Mouse (Mus musculus) forelimb bud, embryonic 11.5 days (tissue): ENCODE results near the gene Mycbpap.

Experiments used
- DNase-seq: peaks from one replicate; pipeline ENCODE4 v3.0.0-alpha.2; 2012; ENCODE audit warnings: low read depth, low spot score

Gene Mycbpap

DNA sequence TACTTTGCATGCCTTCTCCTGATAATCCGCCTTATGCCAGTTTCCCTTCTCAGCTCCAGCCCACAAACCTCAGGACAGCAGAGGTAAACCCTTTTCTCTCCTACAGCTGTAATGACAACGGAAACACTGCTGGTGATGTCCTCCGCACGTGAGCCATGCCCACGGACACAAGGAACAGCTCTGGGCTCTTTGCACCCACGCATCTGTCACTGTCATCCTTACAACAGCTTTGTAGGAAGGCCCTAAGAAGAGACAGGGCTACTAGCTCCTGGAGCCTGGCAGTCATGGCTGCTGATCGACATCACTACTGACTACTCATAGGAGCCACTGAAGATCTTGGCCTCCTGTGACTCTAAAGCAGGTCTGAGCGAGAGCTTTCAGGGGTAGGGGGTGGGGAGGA lies 11.6 kb upstream of the Mycbpap start:
- no peak for DNase-seq

DNA sequence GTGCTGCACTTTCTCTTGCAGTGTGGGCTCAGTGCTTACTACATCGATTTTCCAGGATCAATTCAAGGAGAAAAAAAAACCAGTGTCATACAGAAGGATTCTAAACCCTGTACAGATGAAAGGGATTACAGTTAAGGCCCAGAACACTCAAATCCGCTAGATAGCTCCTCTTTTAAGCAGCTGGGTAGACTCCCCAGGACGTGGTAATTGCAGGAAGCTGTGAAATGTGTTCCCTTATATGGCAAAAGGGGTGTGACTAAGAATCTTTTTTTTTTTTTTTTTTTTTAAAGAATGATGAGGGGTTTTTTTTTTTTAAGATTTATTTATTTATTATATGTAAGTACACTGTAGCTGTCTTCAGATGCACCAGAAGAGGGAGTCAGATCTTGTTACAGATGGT lies 7.3 kb upstream of the Mycbpap start:
- DNase-seq, result no peak

DNA sequence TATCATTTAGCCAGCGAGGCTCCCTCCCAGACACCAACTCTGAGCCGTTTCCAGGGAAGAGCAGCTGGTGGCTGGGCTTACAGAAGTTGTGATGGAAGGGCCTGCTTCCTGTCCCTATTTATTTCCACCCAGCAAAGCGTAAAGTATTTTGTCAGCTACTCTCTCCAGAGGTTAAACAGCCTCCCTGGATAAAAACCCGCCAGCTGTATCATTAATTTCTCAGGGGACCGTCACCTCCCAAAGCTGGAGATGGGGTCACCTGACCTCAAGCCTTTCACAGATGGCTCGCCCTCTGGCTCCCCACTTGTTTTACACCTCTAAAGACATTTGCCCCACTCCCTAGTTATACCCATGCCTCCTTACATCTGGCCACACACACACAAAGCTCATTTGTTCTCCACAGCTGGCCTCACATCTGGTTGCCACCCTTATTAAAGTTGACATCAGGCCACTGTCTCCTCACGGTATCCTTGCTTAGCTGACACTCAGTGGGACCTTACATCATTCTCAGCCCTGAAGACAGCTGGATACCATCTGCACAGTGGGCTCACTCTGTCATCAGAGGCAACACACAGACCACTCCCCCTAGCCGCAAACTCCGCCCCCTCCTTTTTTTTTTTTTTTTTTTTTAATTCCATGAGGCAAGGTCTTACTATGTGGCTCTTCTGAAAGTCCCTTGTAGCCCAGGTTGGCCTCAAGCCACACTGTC lies 4.8 kb upstream of the Mycbpap start:
- DNase-seq, result peak; percentile 78

DNA sequence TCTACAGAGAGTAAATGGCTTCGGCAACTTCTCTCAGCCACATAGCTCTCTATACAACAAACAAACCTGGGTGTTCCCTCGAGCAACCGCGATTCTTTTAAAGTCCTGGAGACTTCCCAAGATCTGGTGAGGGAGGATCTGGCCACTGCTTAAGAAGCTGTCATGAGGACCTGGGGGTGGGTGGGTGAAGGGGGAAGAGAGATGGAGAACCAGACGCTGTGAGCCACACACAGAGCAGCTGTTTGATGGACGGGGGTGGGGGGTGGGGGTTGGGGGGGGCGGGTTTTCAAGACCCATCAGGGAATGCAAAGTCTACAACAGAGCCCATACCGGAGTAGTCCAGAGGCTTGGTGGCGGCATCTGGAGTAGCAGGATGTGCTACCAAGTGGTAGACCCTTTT lies 8.1 kb downstream of the Mycbpap start:
- DNase-seq, result no peak

DNA sequence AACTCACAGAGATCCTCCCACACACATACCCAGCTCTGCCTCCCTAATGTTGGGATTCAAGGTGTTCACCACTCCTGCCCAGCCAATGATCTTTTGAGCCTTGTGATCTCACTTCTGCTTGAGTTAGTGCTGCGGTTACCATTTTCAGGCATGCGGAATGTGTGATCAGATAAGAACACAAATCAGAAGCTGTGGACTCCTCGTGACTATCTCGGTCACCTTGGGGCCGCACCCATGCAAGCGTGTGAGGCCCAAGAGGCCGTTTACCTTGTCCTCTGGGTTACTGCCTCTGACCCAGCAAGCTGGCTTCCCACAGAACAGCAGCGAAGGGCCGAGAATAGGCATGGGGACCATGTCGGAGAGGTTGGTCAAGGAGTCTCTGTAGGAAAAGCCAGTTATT lies 12.6 kb downstream of the Mycbpap start:
- DNase-seq, result no peak

DNA sequence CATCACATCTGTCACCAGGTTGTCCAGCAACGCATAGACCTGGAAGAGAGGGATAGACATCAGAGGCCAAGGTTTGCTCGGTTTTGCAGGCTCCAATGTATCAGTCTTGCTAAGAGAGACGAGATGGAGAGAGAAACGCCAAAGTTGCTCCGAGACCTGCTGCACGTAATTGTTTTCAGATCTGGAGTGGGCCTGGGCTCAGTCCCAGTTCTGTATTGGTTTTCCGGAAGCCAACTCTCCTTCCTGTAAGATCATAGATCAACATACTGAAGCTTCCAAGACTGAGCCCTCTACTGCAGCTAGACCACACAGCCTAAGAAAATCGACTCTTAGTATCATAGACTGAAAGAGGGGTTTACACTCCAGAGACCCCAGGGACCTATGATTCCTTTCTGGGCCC lies 20.1 kb downstream of the Mycbpap start:
- DNase-seq, result no peak

DNA sequence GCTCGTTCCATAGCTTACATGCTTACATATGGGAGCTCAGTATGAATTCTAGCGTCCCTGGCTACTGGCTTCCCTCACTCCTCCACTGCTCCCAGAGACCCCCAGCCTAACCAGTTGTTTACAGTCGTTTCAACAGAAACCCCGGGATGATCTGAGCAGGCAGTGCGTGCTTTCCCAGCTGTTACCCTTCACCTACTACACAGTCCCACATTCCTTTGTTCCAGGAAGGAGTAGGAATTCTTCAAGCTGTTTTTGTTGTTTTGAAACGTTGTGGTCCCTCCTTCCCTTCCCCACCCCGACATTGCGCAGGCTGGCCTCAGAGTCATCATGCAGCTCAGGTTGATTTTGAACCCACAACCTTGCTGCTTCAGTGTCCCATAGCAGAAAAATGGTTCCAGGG lies 21.2 kb downstream of the Mycbpap start:
- no peak for DNase-seq

DNA sequence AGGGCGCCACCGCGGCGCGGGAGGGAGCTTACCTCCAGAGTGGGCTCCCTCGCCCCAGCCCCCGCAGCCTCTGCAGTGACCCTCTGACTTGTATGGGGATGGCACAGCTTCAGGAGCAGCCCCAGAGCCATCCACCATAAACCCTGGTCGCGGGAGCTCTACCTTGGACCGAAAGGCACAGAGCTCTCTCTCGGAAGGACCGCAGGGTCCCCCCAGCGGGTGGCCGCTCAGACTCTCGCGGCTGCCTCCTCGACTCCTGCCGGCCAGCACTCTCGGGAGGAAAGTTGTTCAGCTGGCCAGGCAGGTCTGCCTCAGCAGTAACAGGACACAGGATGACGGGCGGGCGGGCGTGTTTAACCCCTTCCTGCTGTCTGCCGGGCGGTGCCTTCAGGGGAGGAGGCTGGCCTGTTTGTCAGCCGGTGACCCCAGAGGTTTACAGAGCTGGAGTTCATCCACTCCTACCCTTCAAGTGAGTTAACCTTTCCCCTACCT lies 21.8 kb downstream of the Mycbpap start, which contains the start of gene Epn3:
TSS of gene Epn3 (minus strand) at position 314 of the 492 bp plus-strand sequence.
- DNase-seq, result peak; percentile 53

DNA sequence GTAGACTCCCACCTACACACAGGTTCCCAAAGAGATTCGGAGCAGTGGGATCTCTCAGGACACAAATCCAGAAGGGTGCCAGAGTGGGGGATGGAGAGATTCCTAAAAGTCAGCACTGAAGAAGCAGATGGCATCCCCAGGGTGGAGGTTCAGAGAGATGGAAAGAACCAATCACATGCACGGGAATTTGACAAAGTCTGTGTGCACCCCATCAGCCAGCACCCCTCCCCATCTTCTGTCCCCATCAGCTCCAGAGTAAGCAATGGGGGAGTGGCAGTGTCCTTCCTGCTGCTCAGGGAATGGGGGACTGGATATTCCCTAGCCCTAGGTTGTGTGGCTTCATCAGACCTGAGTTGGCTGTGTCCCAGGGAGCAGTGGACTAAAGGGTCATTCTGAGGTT lies 22.5 kb downstream of the Mycbpap start:
- no peak for DNase-seq

DNA sequence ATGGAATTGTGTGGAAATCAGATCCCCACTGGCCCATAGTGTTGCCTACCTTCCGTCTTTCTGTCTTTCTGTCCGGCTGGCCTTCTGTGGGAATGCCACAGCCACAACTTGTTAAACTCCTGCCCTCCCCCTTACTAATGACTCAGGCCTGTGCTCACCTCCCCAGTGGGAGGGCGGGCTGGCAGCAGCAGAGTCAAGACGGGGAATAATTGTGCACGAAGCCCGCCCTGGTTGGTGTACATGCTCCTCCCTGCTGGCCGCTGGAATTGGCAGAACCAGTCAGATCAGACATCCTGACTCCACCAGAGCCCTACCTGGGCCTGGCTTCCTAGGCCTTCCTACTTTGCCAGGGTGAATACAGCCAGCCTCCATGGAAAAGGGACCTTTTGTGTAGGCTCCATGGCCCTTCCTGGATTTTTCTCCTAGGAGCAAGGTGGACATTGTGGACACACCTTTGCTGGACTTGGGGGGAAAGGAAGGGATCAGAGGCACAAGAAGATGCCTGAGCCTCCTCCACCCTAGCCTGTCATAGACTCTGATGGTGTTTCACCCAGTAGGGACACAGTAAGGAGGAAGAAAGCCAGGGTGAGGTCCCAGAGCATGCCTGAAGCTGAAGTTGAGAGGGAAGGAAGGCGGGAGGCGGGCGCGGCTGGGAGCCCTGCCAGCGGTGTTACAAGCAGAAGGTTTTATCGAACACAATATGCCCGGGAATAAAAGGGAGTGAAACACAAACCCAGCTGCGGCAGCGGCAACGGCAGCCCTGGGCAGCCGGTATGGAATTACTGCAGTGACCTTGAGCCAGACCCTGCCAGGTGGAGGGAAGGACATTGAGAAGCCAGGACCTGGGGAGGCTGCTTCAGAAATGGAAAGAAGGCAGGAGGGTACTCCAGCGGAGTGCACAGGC lies 23.2 kb downstream of the Mycbpap start:
- no peak for DNase-seq

DNA sequence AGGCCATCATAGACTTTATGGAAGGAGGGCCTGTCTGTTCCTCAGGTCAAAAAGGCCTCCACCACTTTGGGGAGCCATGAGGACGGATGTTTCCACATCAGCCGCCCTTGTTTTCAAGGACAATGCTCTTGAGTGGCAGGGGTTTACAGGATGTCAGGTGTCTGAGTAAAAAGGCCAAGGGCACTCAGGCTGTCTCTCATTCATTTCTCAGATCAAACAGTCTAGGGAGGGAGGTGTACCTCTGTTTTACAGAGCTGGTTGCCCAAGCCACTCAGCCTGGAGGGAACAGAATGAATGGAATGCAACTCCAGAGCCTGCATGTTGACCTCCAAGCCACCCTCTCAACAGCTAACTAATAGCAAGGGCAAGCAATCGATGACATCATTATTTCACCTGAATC lies 26.1 kb downstream of the Mycbpap start:
- no peak for DNase-seq

DNA sequence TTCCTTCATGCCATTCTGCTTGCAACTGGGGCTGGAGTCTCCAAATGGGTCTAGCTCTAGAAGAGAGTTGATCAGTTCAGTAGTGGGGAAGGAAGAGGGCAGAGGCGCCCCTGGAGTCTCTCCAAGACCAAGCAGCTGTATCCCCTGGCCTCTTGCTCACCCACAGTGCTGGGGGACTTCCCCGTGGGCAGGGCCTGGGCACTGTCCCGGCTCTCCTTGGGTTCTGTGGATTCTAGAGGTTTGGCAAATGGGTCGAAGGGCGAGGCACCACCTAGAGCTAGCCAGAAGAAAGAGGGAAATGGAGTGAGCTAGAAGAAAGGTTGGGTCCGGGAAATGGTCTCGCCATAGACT lies 29.8 kb downstream of the Mycbpap start:
- DNase-seq, result no peak

DNA sequence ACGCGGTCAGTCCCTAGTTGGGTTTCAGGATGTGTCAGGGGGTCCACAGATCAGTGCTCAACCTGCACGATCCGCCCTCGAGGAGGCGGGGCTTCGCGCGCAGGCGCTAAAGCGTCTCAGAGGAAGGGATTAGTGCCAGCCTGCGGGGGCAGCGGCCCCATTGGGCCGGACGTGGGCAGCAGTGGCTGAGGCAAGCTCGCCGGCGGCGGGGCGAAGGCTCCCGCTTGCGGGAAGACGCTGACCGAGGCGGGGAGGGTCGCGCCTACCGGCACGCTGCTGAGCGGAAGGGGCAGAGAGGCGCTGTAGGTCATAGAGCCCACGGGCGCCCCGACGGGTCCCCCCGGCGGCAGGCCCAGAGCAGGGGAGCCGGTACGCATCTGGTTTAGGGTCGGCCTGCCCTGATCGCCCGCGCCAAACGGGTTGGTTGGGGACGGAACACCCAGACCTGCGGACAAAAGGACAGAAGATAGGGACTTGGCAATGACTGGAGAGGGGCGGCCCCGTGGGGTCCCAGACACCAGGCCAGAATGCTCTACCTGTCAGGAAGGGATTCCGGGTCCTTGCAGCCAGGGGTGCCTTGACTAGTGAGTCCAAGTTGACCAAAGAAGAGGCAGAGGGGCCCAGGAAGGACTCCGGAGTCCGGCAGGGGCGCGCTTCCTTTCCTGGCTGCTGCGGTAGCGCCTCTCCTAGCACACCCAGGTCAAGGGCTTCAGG lies 30.4 kb downstream of the Mycbpap start:
- DNase-seq, result peak; percentile 60

DNA sequence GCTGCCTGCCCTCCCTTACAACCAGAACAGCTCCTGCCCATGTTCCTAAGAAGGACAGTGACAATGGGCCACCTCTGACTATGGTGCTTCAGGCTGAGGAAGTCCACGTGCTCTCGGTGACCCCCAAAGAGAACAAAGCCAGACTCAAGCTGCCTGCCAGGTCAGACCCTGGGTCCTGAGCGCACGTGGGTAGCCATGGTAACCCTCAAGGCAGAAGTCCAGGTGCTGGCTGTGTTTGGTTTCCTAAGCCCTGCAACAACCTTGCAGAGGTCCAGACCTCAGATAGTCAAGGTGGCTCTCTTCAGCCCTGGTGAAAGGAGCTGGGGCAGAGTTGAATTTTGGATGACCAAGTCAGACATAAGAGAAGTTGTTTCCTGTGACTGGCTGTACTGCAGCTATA lies 31.8 kb downstream of the Mycbpap start:
- no peak for DNase-seq

DNA sequence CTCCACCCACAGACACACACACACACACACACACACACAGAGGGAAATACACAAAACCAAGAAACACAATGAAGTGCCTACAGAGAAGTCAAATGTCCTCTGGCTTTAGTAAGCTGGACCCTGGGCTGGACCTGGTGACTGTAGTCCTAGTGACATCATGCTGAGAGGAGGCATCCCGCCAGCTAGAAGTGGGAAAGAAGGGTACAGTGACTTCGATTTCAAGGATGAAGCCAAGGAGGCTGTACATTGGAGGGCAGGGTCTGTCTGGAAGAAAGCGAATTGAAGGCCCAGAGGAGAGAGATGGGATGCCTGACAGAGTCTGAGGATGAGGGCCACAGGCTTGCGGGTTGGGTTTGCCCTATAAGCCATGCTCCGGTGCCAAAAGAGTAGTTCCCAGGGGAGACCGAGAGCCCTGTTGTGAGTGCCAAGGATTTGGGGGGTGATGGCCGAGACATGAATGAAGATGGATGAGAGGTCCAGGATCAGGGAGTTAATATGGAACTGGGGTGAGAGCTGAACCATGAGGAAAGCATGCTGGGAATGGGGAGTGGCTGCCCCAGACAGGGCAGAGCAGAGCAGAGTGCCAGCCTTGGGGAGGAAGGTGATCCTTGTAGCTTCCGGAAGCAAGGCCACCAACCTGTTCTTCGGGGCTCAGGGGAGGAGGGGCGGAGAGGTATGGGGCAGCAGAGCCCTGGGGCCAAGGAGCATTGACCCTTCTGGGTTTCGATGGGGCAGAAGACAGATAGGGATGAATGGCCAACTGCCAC lies 32.6 kb downstream of the Mycbpap start:
- no peak for DNase-seq

DNA sequence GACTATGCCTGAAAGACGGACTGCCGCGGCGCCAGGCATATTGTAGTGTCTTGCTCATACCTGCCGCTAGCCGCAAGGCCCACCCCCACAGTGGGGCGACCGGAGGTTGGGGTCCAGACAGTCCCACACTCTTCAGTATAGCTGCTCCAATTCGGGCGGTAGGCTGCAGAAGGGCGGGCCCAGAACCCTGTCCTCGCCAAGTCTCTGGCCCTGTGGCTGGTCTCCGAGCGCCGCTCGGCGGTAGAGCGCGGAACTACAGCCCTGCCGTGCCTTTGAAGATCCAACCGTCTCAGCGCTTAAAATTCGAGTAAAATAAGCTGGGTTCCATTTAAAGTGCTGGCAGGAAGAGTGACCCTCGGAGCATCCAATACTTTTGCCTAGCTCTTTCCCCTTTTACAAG lies 35.5 kb downstream of the Mycbpap start, which contains the start of gene Spata20:
TSS of gene Spata20 (minus strand) at position 179 of the 400 bp plus-strand sequence.
- peak; percentile 75 for DNase-seq

DNA sequence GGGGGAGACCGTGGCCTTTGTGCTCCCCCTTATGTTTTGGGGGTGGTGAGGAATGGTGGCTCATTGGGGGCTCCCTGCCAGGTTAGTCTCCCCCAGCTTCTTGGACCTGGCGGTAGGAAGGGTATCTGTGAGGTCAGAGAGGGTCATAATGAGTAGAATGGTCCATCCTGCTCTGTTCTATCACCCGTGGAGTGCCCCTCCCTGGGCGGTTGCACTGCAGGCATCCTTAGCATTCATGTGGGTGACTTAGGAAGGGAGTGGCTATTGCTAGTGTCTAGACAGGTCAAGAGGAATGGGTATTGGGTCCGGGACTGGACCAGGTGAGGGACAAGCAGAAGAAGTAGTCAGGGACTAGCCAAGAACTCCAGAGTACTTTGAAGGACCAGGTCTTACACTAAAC lies 36.3 kb downstream of the Mycbpap start:
- no peak for DNase-seq

DNA sequence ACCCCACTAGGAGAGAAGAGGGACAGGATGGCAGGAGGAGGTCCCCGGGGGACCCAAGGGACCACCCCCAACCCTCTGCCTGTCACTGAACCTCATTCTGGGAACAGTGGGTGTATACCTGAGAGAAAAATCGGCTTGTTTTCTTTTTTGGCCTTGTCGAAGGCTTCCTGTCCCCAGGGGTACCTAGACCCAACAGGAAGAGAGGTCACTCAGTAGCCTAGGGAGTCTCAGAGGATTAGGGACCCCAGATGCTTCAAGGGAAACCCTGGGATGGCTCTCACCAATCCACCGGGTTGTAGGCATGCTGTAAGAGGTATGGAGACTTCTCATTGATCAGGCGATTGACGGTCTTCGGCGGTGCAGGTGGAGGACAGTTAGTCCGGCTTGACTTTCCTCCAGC lies 36.9 kb downstream of the Mycbpap start:
- no peak for DNase-seq

DNA sequence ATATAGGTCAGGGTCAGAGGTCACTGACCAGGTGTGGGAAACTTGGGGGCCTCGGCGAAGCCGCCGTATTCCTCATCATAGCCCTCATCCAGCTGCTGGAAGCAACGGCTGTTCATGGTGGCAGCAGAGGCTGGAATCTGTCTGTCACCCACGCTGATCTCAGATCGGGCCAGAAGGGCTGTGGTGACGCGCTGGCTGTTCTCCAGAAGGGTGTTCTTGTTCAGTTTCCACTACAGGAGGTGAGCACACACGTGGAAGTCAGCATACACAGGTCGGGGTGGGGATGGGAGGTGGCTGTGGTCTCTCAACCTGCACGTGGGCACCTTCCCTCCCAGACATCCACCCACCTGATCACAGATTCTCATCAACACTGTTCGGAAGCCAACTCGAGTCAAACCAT lies 37.6 kb downstream of the Mycbpap start:
- DNase-seq, result no peak

DNA sequence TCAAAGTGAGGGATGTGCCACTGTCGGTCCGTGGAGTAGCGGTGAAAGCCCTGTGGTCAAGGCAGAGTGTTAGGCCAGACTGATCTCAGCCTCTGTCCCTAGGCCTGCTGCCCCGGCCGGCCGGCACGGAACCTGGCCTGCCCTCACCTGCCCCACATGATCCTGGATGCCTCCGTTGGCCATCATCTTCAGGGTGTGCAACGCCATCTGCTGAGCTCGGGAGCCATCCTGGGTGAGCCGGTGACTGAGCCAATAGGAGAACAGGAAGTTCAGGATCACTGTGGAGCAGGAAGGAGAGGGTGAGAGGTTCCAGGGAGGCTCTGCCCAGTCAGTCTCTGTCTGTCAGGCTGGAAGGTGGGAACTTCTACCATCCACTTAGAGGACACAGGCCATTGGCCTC lies 38.1 kb downstream of the Mycbpap start:
- DNase-seq, result no peak

DNA sequence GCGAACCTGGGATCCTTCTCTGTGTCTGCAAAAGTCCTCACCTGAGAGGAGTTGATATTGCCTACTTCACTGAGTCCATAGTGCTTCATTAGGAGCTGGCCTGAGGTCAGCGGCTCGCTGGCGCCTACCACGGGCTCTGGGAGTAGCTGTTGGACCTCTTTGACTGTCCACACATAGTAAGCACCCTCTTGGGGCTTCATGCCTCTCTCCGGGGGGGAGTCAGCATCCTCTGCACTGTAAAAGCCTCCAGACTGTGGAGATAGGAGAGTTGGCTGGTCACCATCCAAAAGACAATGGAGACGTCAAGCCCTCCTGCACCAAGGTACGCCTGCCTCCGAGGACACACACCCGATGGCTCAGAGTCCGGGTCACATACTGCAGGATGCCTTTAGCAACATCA lies 38.8 kb downstream of the Mycbpap start:
- DNase-seq, result no peak
